Mouse (Mus musculus) hindbrain, postnatal 0 days (tissue): ENCODE measurements around the gene Hsd17b12. TPM values are rescaled to one million over a fixed set of nuclear protein-coding genes. Genes with fewer than 3 reads are reported as not detected.

ENCODE experiments used
- ATAC-seq: fragments of 200-750 bp; cut with Nextera tagmentation; 2 replicates; pipeline ENCODE4 v1.8.0; 2017; ENCODE audit warnings: mild to moderate bottlenecking, moderate TSS enrichment, moderate library complexity
- DNase-seq: peaks from one replicate; pipeline ENCODE4 v3.0.0-alpha.2; 2015; ENCODE audit warnings: low spot score
- H3K27ac ChIP-seq: fragments of 300-500 bp; sonication (generic); 2 replicates; pipeline ENCODE4 v1.5.1; 2014; ENCODE audit warnings: mild to moderate bottlenecking
- H3K27me3 ChIP-seq: fragments of 300-500 bp; sonication (generic); 2 replicates; pipeline ENCODE4 v1.6.1; 2014; ENCODE audit warnings: low read length, mixed read lengths; ENCODE audit not compliant: insufficient read depth
- H3K36me3 ChIP-seq: fragments of 300-500 bp; sonication (generic); 2 replicates; pipeline ENCODE4 v1.6.1; 2014; ENCODE audit warnings: low read length, mixed read lengths; ENCODE audit not compliant: insufficient read depth
- H3K4me1 ChIP-seq: fragments of 300-500 bp; sonication (generic); 2 replicates; pipeline ENCODE4 v1.6.1; 2014; ENCODE audit warnings: antibody characterized with exemption, low read length, mixed read lengths; ENCODE audit not compliant: insufficient read depth
- H3K4me2 ChIP-seq: fragments of 300-500 bp; sonication (generic); 2 replicates; pipeline ENCODE4 v1.6.1; 2014; ENCODE audit warnings: low read depth, mild to moderate bottlenecking, low read length, moderate library complexity, mixed read lengths
- H3K4me3 ChIP-seq: fragments of 300-500 bp; sonication (generic); 2 replicates; pipeline ENCODE4 v1.5.1; 2014; ENCODE audit warnings: low read length
- H3K9ac ChIP-seq: fragments of 300-500 bp; sonication (generic); replicated peaks from 2 replicates; pipeline ENCODE4 v1.6.1; 2014; ENCODE audit warnings: mild to moderate bottlenecking, low read length, moderate library complexity, mixed read lengths
- H3K9me3 ChIP-seq: fragments of 300-500 bp; sonication (generic); 2 replicates; pipeline ENCODE4 v1.6.1; 2016; ENCODE audit warnings: low read length, mixed read lengths
- CTCF ChIP-seq: IDR thresholded peaks from 2 replicates; pipeline ENCODE4 v1.5.1; 2016; ENCODE audit warnings: antibody characterized with exemption, control low read depth, low read depth
- WGBS: fragments of 180-500 bp; shearing (Covaris S2); extraction: QIAGEN DNeasy Blood & Tissue Kit; methylation state at CpG from one replicate; pipeline ENCODE4 v1.1.7; 2014; 5-methylcytosine and 5-hydroxymethylcytosine counted together
- microRNA-seq, 2 experiments: library from miRNA; unstranded; fragments of <30 nt; microRNA quantifications; one replicate each; pipeline ENCODE4; 2016
- polyA plus RNA-seq: library from polyadenylated mRNA; unstranded; fragments of >200 nt; fragmentation: Nextera tagmentation; extraction: Ambion mirVana; gene quantifications from 2 replicates; pipeline ENCODE4 v1.2.1, GENCODE M21; 2015
- total RNA-seq: library from RNA; depleted of rRNA; stranded (reverse); fragments of >200 nt; gene quantifications from 2 replicates; pipeline ENCODE4 v1.2.3, GENCODE M21; 2014; rRNA removed

Gene Hsd17b12
- total and polyA plus RNA-seq, 2 experiments from 2014 or later, result 50.9 to 154 TPM

DNA sequence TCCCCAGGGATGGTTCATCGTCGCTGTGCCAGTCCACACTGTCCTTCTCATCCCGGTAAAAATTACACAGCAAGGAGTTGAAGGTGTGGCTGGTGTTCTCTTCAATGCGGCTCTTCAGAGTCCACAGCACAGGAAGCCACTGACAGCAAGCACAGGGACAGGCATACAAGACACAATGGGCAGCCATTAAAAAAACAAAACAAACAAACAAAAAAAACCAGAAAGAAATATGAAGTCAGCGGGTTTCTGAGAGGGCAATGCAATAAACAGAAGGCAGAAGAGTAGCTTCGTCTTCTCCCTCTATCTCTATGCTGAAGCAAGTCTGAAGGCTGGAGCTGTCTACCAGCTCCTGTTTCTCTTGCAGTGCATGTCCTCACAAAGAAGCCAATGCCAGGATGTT lies 161.5 kb downstream of the Hsd17b12 start, which contains the start of gene Gm27027:
TSS of gene Gm27027 (minus strand) at position 101 of the 400 bp plus-strand sequence.
- Histone ChIP-seq H3K4me1 (0 out of 2 replicates have a peak, but pooled peaks cover 5% of the 10 kb centered on the region), H3K4me3 (no peak within 1 kb of the TSS), H3K9ac (no peak within 1 kb of the TSS), H3K27ac (no peak within 1 kb of the TSS), H3K4me2 (no peak within 1 kb of the TSS), H3K9me3 (no peaks in the 10 kb centered on the region), H3K36me3 (peaks cover 62% of the 10 kb centered on the region), H3K27me3 (no peaks in the 10 kb centered on the region)
- 93% methylated on average over 6 of the region's 6 CpGs for WGBS
- no peak for TF ChIP-seq CTCF
- DNase-seq, result no peak
- ATAC-seq, result no peak

- no peak for TF ChIP-seq CTCF
- ATAC-seq (no peak), DNase-seq (no peak)
- H3K27ac ChIP-seq, result no peak overlapping the region
- no peak overlapping the region for H3K9ac ChIP-seq
- WGBS, result 50% methylated on average over 3 of the region's 3 CpGs
- peaks cover 69% of the 10 kb centered on the region for H3K36me3 ChIP-seq
- H3K9me3 ChIP-seq, result no peaks in the 10 kb centered on the region
- 0 out of 2 replicates have a peak, but pooled peaks cover 5% of the 10 kb centered on the region for H3K4me1 ChIP-seq
- H3K4me3 ChIP-seq, result no peak overlapping the region
- H3K4me2 ChIP-seq, result no peak overlapping the region
- no peaks in the 10 kb centered on the region for H3K27me3 ChIP-seq
Observed at GRCm38 (mm10) chr2:93992810-93993209, 165.0 kb downstream of the Hsd17b12 start.

GRCm38 (mm10) chr2:93992259-93992658 lies 165.5 kb downstream of the Hsd17b12 start:
- Histone ChIP-seq H3K4me2 (no peak overlapping the region), H3K4me3 (no peak overlapping the region), H3K27ac (no peak overlapping the region), H3K4me1 (0 out of 2 replicates have a peak, but pooled peaks cover 5% of the 10 kb centered on the region), H3K9ac (no peak overlapping the region), H3K27me3 (no peaks in the 10 kb centered on the region), H3K36me3 (peaks cover 64% of the 10 kb centered on the region), H3K9me3 (no peaks in the 10 kb centered on the region)
- no peak for TF ChIP-seq CTCF
- 23% methylated on average over 5 of the region's 5 CpGs for WGBS
- peak; percentile 61 for ATAC-seq
- peak; percentile 69 for DNase-seq

DNA sequence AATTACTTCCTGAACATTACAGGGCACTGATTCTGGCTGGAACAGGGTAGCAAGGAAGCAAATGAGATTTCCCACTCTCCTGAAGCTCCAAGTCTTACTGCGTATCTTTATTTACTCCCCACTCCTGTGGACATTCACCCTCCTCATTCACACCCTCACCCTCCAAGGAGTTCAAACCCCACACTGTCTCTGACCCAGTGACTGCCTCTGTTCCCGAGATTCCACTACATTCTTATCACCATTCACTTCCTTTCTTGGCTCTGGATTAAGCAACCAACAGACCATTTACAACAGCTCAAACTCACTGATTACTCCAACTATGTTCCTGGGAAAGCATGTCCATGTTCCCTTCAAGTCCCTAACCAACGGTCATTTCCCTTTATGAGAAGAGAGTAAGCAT lies 166.4 kb downstream of the Hsd17b12 start:
- Histone ChIP-seq H3K27me3 (no peaks in the 10 kb centered on the region), H3K27ac (no peak overlapping the region), H3K4me1 (0 out of 2 replicates have a peak, but pooled peaks cover 5% of the 10 kb centered on the region), H3K9me3 (no peaks in the 10 kb centered on the region), H3K36me3 (peaks cover 61% of the 10 kb centered on the region), H3K4me3 (no peak overlapping the region), H3K9ac (no peak overlapping the region), H3K4me2 (no peak overlapping the region)
- TF ChIP-seq CTCF, result no peak
- ATAC-seq, result no peak
- 88% methylated on average over 3 of the region's 3 CpGs for WGBS
- DNase-seq, result no peak

DNA sequence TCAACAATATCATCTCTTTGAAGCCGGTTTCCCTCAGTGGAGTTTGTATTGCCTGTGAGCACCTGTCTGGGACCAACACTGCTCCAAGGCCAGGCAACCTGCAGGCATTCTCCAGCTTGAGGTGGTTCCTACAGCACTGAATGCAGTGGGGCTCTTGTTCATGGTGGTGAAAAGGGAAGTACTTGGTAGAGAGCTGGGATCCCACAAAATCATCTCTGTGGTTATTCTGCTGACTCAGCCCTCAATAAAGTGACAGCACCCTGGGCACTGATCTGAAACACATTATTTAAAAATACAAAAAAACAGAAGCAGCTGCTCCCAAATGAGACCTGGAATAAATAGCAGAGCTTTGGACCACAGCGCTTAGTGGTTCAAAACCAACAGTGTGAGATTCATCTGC lies 169.3 kb downstream of the Hsd17b12 start:
- Histone ChIP-seq H3K27me3 (no peaks in the 10 kb centered on the region), H3K27ac (no peak overlapping the region), H3K4me1 (0 out of 2 replicates have a peak, but pooled peaks cover 5% of the 10 kb centered on the region), H3K9me3 (no peaks in the 10 kb centered on the region), H3K9ac (no peak overlapping the region), H3K36me3 (peaks cover 34% of the 10 kb centered on the region), H3K4me3 (no peak overlapping the region), H3K4me2 (no peak overlapping the region)
- no peak for ATAC-seq
- 94% methylated on average over 2 of the region's 2 CpGs for WGBS
- DNase-seq, result no peak
- TF ChIP-seq CTCF, result no peak

Small RNA genes lying within 50 kb of the gene (microRNA-seq; reads per million reads assigned to microRNA genes)
- gene Gm23630, result 0 reads per million in 2 experiments

Other genes starting within 250 kb of the Hsd17b12 start
- gene Gm13889, start 200.8 kb downstream of the Hsd17b12 start, total RNA-seq, result 38.5 and 51.4 TPM in 2 replicates
- 16.4 and 17.4 TPM in 2 replicates for gene Gm13889, start 200.8 kb downstream of the Hsd17b12 start, polyA plus RNA-seq
- gene Gm27027, start 161.6 kb downstream of the Hsd17b12 start, total RNA-seq, result 0.58 TPM in 1 of 2 replicates, not detected in the other
- not detected in 2 replicates for gene Gm27027, start 161.6 kb downstream of the Hsd17b12 start, polyA plus RNA-seq
- gene Alkbh3, start 147.2 kb downstream of the Hsd17b12 start, total RNA-seq, result 21.6 and 61.1 TPM in 2 replicates
- 48.9 and 51.7 TPM in 2 replicates for gene Alkbh3, start 147.2 kb downstream of the Hsd17b12 start, polyA plus RNA-seq
- gene Ttc17, start 248.7 kb upstream of the Hsd17b12 start, total RNA-seq, result 22.0 and 22.9 TPM in 2 replicates
- 19.1 and 20.1 TPM in 2 replicates for gene Ttc17, start 248.7 kb upstream of the Hsd17b12 start, polyA plus RNA-seq